Mouse (Mus musculus) midbrain, embryonic 12.5 days (tissue): Measurements from ENCODE around the gene Abca14. TPM values are rescaled to one million over a fixed set of nuclear protein-coding genes. Genes with fewer than 3 reads are reported as not detected.
"Not testable (repeated sequence)": the region's sequence is repeated elsewhere in the genome, so short reads cannot be mapped to it uniquely, and the experiment has no call there.

Experiments
- ATAC-seq: fragments of 200-750 bp; cut with Nextera tagmentation; 2 replicates; pipeline ENCODE4 v1.8.0; 2017; ENCODE audit warnings: low read depth, moderate TSS enrichment, moderate library complexity; ENCODE audit not compliant: low FRiP score
- H3K27ac ChIP-seq: fragments of 300-500 bp; sonication (generic); replicated peaks from 2 replicates; pipeline ENCODE4 v1.5.1; 2016; ENCODE audit warnings: mild to moderate bottlenecking
- H3K27me3 ChIP-seq: fragments of 300-500 bp; sonication (generic); 2 replicates; pipeline ENCODE4 v1.6.1; 2016; ENCODE audit warnings: mild to moderate bottlenecking
- H3K36me3 ChIP-seq: fragments of 300-500 bp; sonication (generic); 2 replicates; pipeline ENCODE4 v1.6.1; 2016
- H3K4me1 ChIP-seq: fragments of 300-500 bp; sonication (generic); 2 replicates; pipeline ENCODE4 v1.6.1; 2016
- H3K4me2 ChIP-seq: fragments of 300-500 bp; sonication (generic); replicated peaks from 2 replicates; pipeline ENCODE4 v1.6.1; 2016; ENCODE audit warnings: mild to moderate bottlenecking, moderate library complexity
- H3K4me3 ChIP-seq: fragments of 300-500 bp; sonication (generic); 2 replicates; pipeline ENCODE4 v1.5.1; 2016; ENCODE audit warnings: mild to moderate bottlenecking
- H3K9ac ChIP-seq: fragments of 300-500 bp; sonication (generic); replicated peaks from 2 replicates; pipeline ENCODE4 v1.6.1; 2016; ENCODE audit warnings: mild to moderate bottlenecking, moderate library complexity
- H3K9me3 ChIP-seq: fragments of 300-500 bp; sonication (generic); 2 replicates; pipeline ENCODE4 v1.6.1; 2016; ENCODE audit warnings: mild to moderate bottlenecking
- WGBS: fragments of 180-500 bp; shearing (Covaris S2); methylation state at CpG from one replicate; pipeline ENCODE4 v1.1.7; 2016; 5-methylcytosine and 5-hydroxymethylcytosine counted together
- polyA plus RNA-seq: library from polyadenylated mRNA; unstranded; fragments of >200 nt; fragmentation: Nextera tagmentation; extraction: Ambion mirVana; gene quantifications from 2 replicates; pipeline ENCODE4 v1.2.1, GENCODE M21; 2016

The Abca14 gene
- polyA plus RNA-seq, 1 experiment from 2014 or later, result not detected

- Histone ChIP-seq H3K4me3 (no peak overlapping the region), H3K9ac (no peak overlapping the region), H3K36me3 (no peaks in the 10 kb centered on the region), H3K27ac (no peak overlapping the region), H3K4me1 (no peaks in the 10 kb centered on the region), H3K4me2 (no peak overlapping the region), H3K9me3 (no peaks in the 10 kb centered on the region), H3K27me3 (no peaks in the 10 kb centered on the region)
- no peak for ATAC-seq
These were observed 37.3 kb downstream of the Abca14 start for GRCm38 (mm10) chr7:120241092-120241491.

- no peaks in the 10 kb centered on the region for H3K9me3 ChIP-seq
- H3K4me2 ChIP-seq, result no peak overlapping the region
- H3K27ac ChIP-seq, result no peak overlapping the region
- no peaks in the 10 kb centered on the region for H3K36me3 ChIP-seq
- 83% methylated on average over 7 of the region's 7 CpGs for whole genome bisulfite sequencing
- H3K27me3 ChIP-seq, result no peaks in the 10 kb centered on the region
- H3K9ac ChIP-seq, result no peak overlapping the region
- no peak overlapping the region for H3K4me3 ChIP-seq
- no peak for ATAC-seq
- H3K4me1 ChIP-seq, result no peaks in the 10 kb centered on the region
These were observed 67.6 kb downstream of the Abca14 start for GRCm38 (mm10) chr7:120271135-120271991.

GRCm38 (mm10) chr7:120272110-120272509 lies 68.3 kb downstream of the Abca14 start:
- no peak for ATAC-seq
- H3K4me3 ChIP-seq, result no peak overlapping the region
- H3K9ac ChIP-seq, result no peak overlapping the region
- WGBS, result 91% methylated on average over 7 of the region's 7 CpGs
- H3K27ac ChIP-seq, result no peak overlapping the region
- no peaks in the 10 kb centered on the region for H3K36me3 ChIP-seq
- no peaks in the 10 kb centered on the region for H3K4me1 ChIP-seq
- no peaks in the 10 kb centered on the region for H3K27me3 ChIP-seq
- H3K9me3 ChIP-seq, result no peaks in the 10 kb centered on the region
- H3K4me2 ChIP-seq, result no peak overlapping the region

- H3K9me3 ChIP-seq, result no peaks in the 10 kb centered on the region
- H3K4me1 ChIP-seq, result no peaks in the 10 kb centered on the region
- H3K9ac ChIP-seq, result no peak overlapping the region
- H3K4me3 ChIP-seq, result no peak overlapping the region
- H3K4me2 ChIP-seq, result no peak overlapping the region
- H3K27me3 ChIP-seq, result no peaks in the 10 kb centered on the region
- no peaks in the 10 kb centered on the region for H3K36me3 ChIP-seq
- no peak overlapping the region for H3K27ac ChIP-seq
- WGBS, result 83% methylated on average over 3 of the region's 3 CpGs
- ATAC-seq, result no peak
These were observed 81.5 kb downstream of the Abca14 start for GRCm38 (mm10) chr7:120285286-120285685.

- Histone ChIP-seq H3K27me3 (no peaks in the 10 kb centered on the region), H3K36me3 (no peaks in the 10 kb centered on the region), H3K9ac (no peak overlapping the region), H3K4me2 (no peak overlapping the region), H3K27ac (no peak overlapping the region), H3K4me3 (no peak overlapping the region), H3K9me3 (no peaks in the 10 kb centered on the region), H3K4me1 (no peaks in the 10 kb centered on the region)
- ATAC-seq, result no peak
- WGBS, result 79% methylated on average over 1 of the region's 1 CpGs
These were observed 112.3 kb downstream of the Abca14 start for GRCm38 (mm10) chr7:120316086-120316485.

- H3K9me3 ChIP-seq, result no peaks in the 10 kb centered on the region
- H3K4me3 ChIP-seq, result no peak overlapping the region
- no peak for ATAC-seq
- H3K4me1 ChIP-seq, result 0 out of 2 replicates have a peak, but pooled peaks cover 3% of the 10 kb centered on the region
- no peaks in the 10 kb centered on the region for H3K36me3 ChIP-seq
- no peak overlapping the region for H3K4me2 ChIP-seq
- peaks cover 2% of the 10 kb centered on the region; the same call in 1 of the 2 replicates for H3K27me3 ChIP-seq
- WGBS, result 53% methylated on average over 4 of the region's 4 CpGs
- H3K27ac ChIP-seq, result no peak overlapping the region
- no peak overlapping the region for H3K9ac ChIP-seq
These were observed 119.2 kb downstream of the Abca14 start for GRCm38 (mm10) chr7:120322963-120323362.

- not testable (repeated sequence) for H3K4me3 ChIP-seq, H3K4me1 ChIP-seq, H3K4me2 ChIP-seq, H3K27ac ChIP-seq, ATAC-seq, H3K9ac ChIP-seq, H3K27me3 ChIP-seq, H3K36me3 ChIP-seq, H3K9me3 ChIP-seq
- 60% methylated on average over 2 of the region's 2 CpGs for WGBS
These were observed 122.2 kb downstream of the Abca14 start for GRCm38 (mm10) chr7:120325911-120326310.

GRCm38 (mm10) chr7:120327220-120328073 lies 123.7 kb downstream of the Abca14 start:
- 0 out of 2 replicates have a peak, but pooled peaks cover 3% of the 10 kb centered on the region for H3K4me1 ChIP-seq
- no peaks in the 10 kb centered on the region for H3K9me3 ChIP-seq
- peak; percentile 52; the same call in 1 of the 2 replicates for ATAC-seq
- H3K4me3 ChIP-seq, result peak overlapping the region; percentile 24
- 0 out of 2 replicates have a peak overlapping the region, but pooled peaks have one; percentile 17 for H3K9ac ChIP-seq
- no peak overlapping the region for H3K27ac ChIP-seq
- WGBS, result 21% methylated on average over 22 of the region's 22 CpGs
- peaks cover 10% of the 10 kb centered on the region for H3K27me3 ChIP-seq
- H3K36me3 ChIP-seq, result no peaks in the 10 kb centered on the region
- H3K4me2 ChIP-seq, result peak overlapping the region; percentile 57

GRCm38 (mm10) chr7:120328087-120328793 lies 124.5 kb downstream of the Abca14 start, which contains the start of gene Abca15:
Gene Abca15 (plus strand): TSS chr7:120328670.
- Histone ChIP-seq H3K4me3 (no peak within 1 kb of the TSS), H3K9me3 (no peaks in the 10 kb centered on the region), H3K36me3 (no peaks in the 10 kb centered on the region), H3K4me1 (0 out of 2 replicates have a peak, but pooled peaks cover 3% of the 10 kb centered on the region), H3K27me3 (peaks cover 10% of the 10 kb centered on the region), H3K9ac (0 out of 2 replicates have a peak within 1 kb of the TSS, but pooled peaks have one; percentile 17), H3K27ac (no peak within 1 kb of the TSS), H3K4me2 (peak within 1 kb of the TSS; percentile 57)
- ATAC-seq, result no peak
- WGBS, result 86% methylated on average over 22 of the region's 22 CpGs

- Histone ChIP-seq H3K27ac (no peak overlapping the region), H3K4me2 (no peak overlapping the region), H3K36me3 (no peaks in the 10 kb centered on the region), H3K9ac (no peak overlapping the region), H3K27me3 (no peaks in the 10 kb centered on the region), H3K4me1 (no peaks in the 10 kb centered on the region), H3K9me3 (no peaks in the 10 kb centered on the region), H3K4me3 (no peak overlapping the region)
- WGBS, result 38% methylated on average over 13 of the region's 13 CpGs
- ATAC-seq, result no peak
These were observed 157.4 kb downstream of the Abca14 start for GRCm38 (mm10) chr7:120361159-120361558.
